Mouse (Mus musculus): Measurements from ENCODE around the gene Kcnh1. TPM values are rescaled to one million over a fixed set of nuclear protein-coding genes. Genes with fewer than 3 reads are reported as not detected.

Gene Kcnh1
- polyA plus RNA-seq, 1 experiment from 2014 or later: 0.40 TPM

DNA sequence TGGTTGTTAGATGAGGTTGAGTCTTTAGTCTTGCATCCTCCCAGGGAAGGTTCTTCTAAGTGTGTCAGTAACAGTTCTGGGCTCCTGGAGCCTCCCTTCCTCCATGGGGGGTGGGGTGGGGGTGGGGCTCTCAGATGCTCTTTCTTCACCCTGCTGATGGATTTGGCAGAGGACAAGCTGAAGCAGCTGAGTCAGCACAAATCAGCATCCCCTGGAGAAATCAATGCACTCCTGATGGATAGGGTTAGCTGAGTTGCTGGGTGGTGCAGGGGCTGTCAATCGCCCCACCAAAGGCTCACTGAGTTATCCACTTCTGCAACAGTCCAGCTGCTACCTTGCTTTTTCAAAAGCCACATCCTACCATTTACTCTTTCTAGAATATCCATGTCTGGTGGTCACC is 329.1 kb downstream of the Kcnh1 start:
- DNase-seq (ENCODE audit: low spot score): no peak
- H3K4me2 ChIP-seq (replicated peaks; ENCODE audit: low read depth, low read length): no peak overlapping the region
- no peak overlapping the region for H3K9ac ChIP-seq (ENCODE audit: low read depth, low read length)
- H3K27me3 ChIP-seq (ENCODE audit: control insufficient read depth, insufficient read depth, low read length): no peaks in the 10 kb centered on the region
- H3K36me3 ChIP-seq (ENCODE audit: control insufficient read depth, insufficient read depth, low read length): no peaks in the 10 kb centered on the region
- H3K4me3 ChIP-seq (ENCODE audit: low read depth, low read length): no peak overlapping the region
- no peaks in the 10 kb centered on the region for H3K9me3 ChIP-seq (ENCODE audit: control insufficient read depth, low read length)
- peaks cover 6% of the 10 kb centered on the region; the same call in 1 of the 2 replicates for H3K4me1 ChIP-seq (replicated peaks; ENCODE audit: control insufficient read depth, insufficient read depth, low read length)
- 62% methylated on average over 1 of the region's 1 CpGs for WGBS
- H3K27ac ChIP-seq (ENCODE audit: low read depth, low read length): no peak overlapping the region
- ATAC-seq (ENCODE audit: low FRiP score): no peak

DNA sequence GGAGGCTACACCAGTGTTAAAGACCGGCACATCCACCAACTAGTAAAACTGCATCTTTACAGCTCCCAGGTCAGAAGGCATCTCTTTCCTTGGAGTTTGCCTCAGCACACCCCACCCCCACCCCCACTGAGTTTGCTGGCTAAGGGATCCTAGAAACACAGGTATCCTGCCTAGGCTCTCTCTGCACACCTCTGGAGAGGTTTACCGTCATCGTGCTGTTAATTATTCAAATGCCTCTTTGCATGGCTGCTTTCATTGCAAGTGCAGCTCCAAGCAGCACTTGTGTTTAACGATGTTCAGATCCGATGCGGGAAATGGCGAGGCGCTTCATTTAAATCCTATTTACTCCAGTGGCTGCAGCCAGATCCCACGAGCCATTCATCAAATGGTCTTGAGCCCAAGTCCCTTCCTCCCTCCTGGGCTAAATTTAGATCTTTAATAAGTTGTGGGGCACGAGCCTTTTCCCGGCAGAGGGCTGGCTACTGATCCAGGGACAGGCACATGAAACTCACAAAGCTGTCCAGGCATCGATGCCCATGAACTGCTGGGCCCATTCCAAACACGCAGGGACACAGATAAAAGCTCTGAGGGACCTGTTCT is 330.4 kb downstream of the Kcnh1 start:
- no peak overlapping the region for H3K4me2 ChIP-seq (replicated peaks; ENCODE audit: low read depth, low read length)
- H3K9me3 ChIP-seq (ENCODE audit: control insufficient read depth, low read length): no peaks in the 10 kb centered on the region
- H3K36me3 ChIP-seq (ENCODE audit: control insufficient read depth, insufficient read depth, low read length): no peaks in the 10 kb centered on the region
- H3K9ac ChIP-seq (ENCODE audit: low read depth, low read length): no peak overlapping the region
- peaks cover 6% of the 10 kb centered on the region; the same call in 1 of the 2 replicates for H3K4me1 ChIP-seq (replicated peaks; ENCODE audit: control insufficient read depth, insufficient read depth, low read length)
- H3K4me3 ChIP-seq (ENCODE audit: low read depth, low read length): no peak overlapping the region
- H3K27me3 ChIP-seq (ENCODE audit: control insufficient read depth, insufficient read depth, low read length): no peaks in the 10 kb centered on the region
- DNase-seq (ENCODE audit: low spot score) (no peak), ATAC-seq (ENCODE audit: low FRiP score) (no peak)
- H3K27ac ChIP-seq (ENCODE audit: low read depth, low read length): no peak overlapping the region
- WGBS: 57% methylated on average over 13 of the region's 13 CpGs

GRCm38 (mm10) chr1:192522376-192523178 is 332.0 kb downstream of the Kcnh1 start:
- ATAC-seq (ENCODE audit: low FRiP score) (0 out of 2 replicates have a peak, but pooled peaks have one; percentile 13), DNase-seq (ENCODE audit: low spot score) (no peak)
- no peak overlapping the region for H3K4me2 ChIP-seq (replicated peaks; ENCODE audit: low read depth, low read length)
- no peaks in the 10 kb centered on the region for H3K9me3 ChIP-seq (ENCODE audit: control insufficient read depth, low read length)
- WGBS: 42% methylated on average over 12 of the region's 12 CpGs
- no peak overlapping the region for H3K4me3 ChIP-seq (ENCODE audit: low read depth, low read length)
- H3K27ac ChIP-seq (ENCODE audit: low read depth, low read length): no peak overlapping the region
- 0 out of 2 replicates have a peak overlapping the region, but pooled peaks have one; percentile 12 for H3K9ac ChIP-seq (ENCODE audit: low read depth, low read length)
- no peaks in the 10 kb centered on the region for H3K36me3 ChIP-seq (ENCODE audit: control insufficient read depth, insufficient read depth, low read length)
- H3K4me1 ChIP-seq (replicated peaks; ENCODE audit: control insufficient read depth, insufficient read depth, low read length): peaks cover 6% of the 10 kb centered on the region; the same call in 1 of the 2 replicates
- no peaks in the 10 kb centered on the region for H3K27me3 ChIP-seq (ENCODE audit: control insufficient read depth, insufficient read depth, low read length)

GRCm38 (mm10) chr1:192525711-192526350 is 335.3 kb downstream of the Kcnh1 start:
- peaks cover 6% of the 10 kb centered on the region; the same call in 1 of the 2 replicates for H3K4me1 ChIP-seq (replicated peaks; ENCODE audit: control insufficient read depth, insufficient read depth, low read length)
- H3K27ac ChIP-seq (ENCODE audit: low read depth, low read length): no peak overlapping the region
- ATAC-seq (ENCODE audit: low FRiP score) (no peak), DNase-seq (ENCODE audit: low spot score) (no peak)
- no peak overlapping the region for H3K4me2 ChIP-seq (replicated peaks; ENCODE audit: low read depth, low read length)
- H3K9me3 ChIP-seq (ENCODE audit: control insufficient read depth, low read length): no peaks in the 10 kb centered on the region
- WGBS: 71% methylated on average over 14 of the region's 14 CpGs
- H3K27me3 ChIP-seq (ENCODE audit: control insufficient read depth, insufficient read depth, low read length): no peaks in the 10 kb centered on the region
- H3K36me3 ChIP-seq (ENCODE audit: control insufficient read depth, insufficient read depth, low read length): no peaks in the 10 kb centered on the region
- no peak overlapping the region for H3K9ac ChIP-seq (ENCODE audit: low read depth, low read length)
- H3K4me3 ChIP-seq (ENCODE audit: low read depth, low read length): no peak overlapping the region

DNA sequence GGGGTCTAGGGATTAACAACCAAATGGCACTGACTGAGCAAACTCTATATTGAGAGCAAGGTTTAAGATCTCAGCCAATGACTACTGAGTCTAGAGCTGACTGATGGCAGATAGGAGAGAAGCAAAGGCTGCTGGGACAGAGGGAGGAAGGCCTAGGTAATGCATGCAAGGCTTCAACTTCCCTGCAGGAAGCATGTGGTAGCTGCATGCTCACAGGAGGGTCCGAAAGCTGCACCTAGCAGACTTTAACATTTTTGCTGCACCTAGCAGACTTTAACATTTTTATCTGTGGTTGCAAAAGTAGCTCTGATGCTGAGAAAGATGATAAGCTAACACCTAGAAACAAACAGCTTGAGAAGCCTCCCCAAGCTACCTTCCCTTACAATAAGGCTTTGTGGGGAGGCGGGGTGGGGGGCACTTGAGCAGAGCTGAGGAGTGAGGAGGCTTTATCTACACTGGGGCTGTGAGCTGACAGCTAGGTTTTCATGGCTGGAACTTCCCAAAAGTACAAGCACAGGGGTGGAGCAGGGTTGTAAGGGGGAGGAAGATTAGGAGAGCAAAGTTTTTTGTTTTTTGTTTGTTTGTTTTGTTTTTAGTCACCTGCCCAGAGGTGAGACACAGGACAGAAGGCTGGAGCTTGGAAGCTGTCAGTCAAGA is 341.0 kb downstream of the Kcnh1 start:
- Histone ChIP-seq H3K9ac (ENCODE audit: low read depth, low read length) (no peak overlapping the region), H3K36me3 (ENCODE audit: control insufficient read depth, insufficient read depth, low read length) (no peaks in the 10 kb centered on the region), H3K4me2 (replicated peaks; ENCODE audit: low read depth, low read length) (no peak overlapping the region), H3K9me3 (ENCODE audit: control insufficient read depth, low read length) (no peaks in the 10 kb centered on the region), H3K27ac (ENCODE audit: low read depth, low read length) (no peak overlapping the region), H3K27me3 (ENCODE audit: control insufficient read depth, insufficient read depth, low read length) (no peaks in the 10 kb centered on the region), H3K4me1 (replicated peaks; ENCODE audit: control insufficient read depth, insufficient read depth, low read length) (no peaks in the 10 kb centered on the region), H3K4me3 (ENCODE audit: low read depth, low read length) (no peak overlapping the region)
- 68% methylated on average over 2 of the region's 2 CpGs for WGBS
- ATAC-seq (ENCODE audit: low FRiP score) (no peak), DNase-seq (ENCODE audit: low spot score) (no peak)

GRCm38 (mm10) chr1:192532212-192532611 is 341.6 kb downstream of the Kcnh1 start:
- H3K4me2 ChIP-seq (replicated peaks; ENCODE audit: low read depth, low read length): no peak overlapping the region
- H3K4me1 ChIP-seq (replicated peaks; ENCODE audit: control insufficient read depth, insufficient read depth, low read length): no peaks in the 10 kb centered on the region
- H3K27ac ChIP-seq (ENCODE audit: low read depth, low read length): no peak overlapping the region
- H3K36me3 ChIP-seq (ENCODE audit: control insufficient read depth, insufficient read depth, low read length): no peaks in the 10 kb centered on the region
- no peaks in the 10 kb centered on the region for H3K9me3 ChIP-seq (ENCODE audit: control insufficient read depth, low read length)
- no peak overlapping the region for H3K4me3 ChIP-seq (ENCODE audit: low read depth, low read length)
- WGBS: 70% methylated on average over 2 of the region's 2 CpGs
- DNase-seq (ENCODE audit: low spot score) (no peak), ATAC-seq (ENCODE audit: low FRiP score) (no peak)
- H3K27me3 ChIP-seq (ENCODE audit: control insufficient read depth, insufficient read depth, low read length): no peaks in the 10 kb centered on the region
- no peak overlapping the region for H3K9ac ChIP-seq (ENCODE audit: low read depth, low read length)

DNA sequence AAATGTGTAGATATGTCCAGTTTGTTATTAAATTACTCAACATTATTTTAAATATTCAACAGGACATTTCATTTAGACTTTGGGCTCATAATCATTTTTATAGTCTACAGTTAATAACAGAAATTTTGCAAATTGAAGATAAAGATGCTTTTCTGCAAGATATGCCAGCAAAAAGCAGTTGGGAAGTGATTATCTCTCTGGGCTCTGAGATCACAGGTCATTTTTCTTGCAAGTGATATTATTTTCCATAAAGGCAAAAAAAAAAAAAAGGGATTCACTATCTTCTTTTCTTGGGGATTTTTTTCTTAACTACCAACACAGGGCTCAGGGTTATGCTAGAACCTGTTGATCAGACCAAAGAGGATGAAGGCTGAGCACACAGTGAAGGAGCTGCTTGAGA is 342.4 kb downstream of the Kcnh1 start:
- no peaks in the 10 kb centered on the region for H3K27me3 ChIP-seq (ENCODE audit: control insufficient read depth, insufficient read depth, low read length)
- H3K27ac ChIP-seq (ENCODE audit: low read depth, low read length): no peak overlapping the region
- no peaks in the 10 kb centered on the region for H3K4me1 ChIP-seq (replicated peaks; ENCODE audit: control insufficient read depth, insufficient read depth, low read length)
- no peak overlapping the region for H3K4me3 ChIP-seq (ENCODE audit: low read depth, low read length)
- no peak overlapping the region for H3K4me2 ChIP-seq (replicated peaks; ENCODE audit: low read depth, low read length)
- ATAC-seq (ENCODE audit: low FRiP score): no peak
- DNase-seq (ENCODE audit: low spot score): no peak
- no peaks in the 10 kb centered on the region for H3K9me3 ChIP-seq (ENCODE audit: control insufficient read depth, low read length)
- no peak overlapping the region for H3K9ac ChIP-seq (ENCODE audit: low read depth, low read length)
- H3K36me3 ChIP-seq (ENCODE audit: control insufficient read depth, insufficient read depth, low read length): no peaks in the 10 kb centered on the region

DNA sequence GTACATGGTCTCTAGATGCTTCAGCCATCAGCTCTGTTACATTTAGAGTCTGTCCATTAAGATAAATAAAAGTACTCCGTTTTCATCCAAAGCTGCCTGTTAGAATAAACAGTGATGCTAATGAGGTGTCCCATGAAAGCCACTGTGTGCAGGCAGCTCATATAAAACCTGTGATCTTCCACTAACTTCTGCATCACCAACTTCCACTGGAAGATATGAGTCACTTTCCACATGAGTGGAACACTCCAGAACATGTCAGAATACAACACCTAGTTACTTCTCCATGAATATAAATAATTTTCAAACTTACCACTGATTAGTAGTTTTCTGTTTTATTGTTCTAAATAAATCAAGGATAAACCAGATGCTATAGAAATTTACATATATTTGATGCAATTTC is 345.9 kb downstream of the Kcnh1 start:
- ATAC-seq (ENCODE audit: low FRiP score): no peak
- H3K4me1 ChIP-seq (replicated peaks; ENCODE audit: control insufficient read depth, insufficient read depth, low read length): no peaks in the 10 kb centered on the region
- H3K4me3 ChIP-seq (ENCODE audit: low read depth, low read length): no peak overlapping the region

More for the DNA sequence above, 345.9 kb downstream of the Kcnh1 start:
- no peaks in the 10 kb centered on the region for H3K9me3 ChIP-seq (ENCODE audit: control insufficient read depth, low read length)
- DNase-seq (ENCODE audit: low spot score): no peak
- WGBS: 61% methylated on average over 1 of the region's 1 CpGs
- H3K27me3 ChIP-seq (ENCODE audit: control insufficient read depth, insufficient read depth, low read length): no peaks in the 10 kb centered on the region
- no peaks in the 10 kb centered on the region for H3K36me3 ChIP-seq (ENCODE audit: control insufficient read depth, insufficient read depth, low read length)
- no peak overlapping the region for H3K4me2 ChIP-seq (replicated peaks; ENCODE audit: low read depth, low read length)
- H3K9ac ChIP-seq (ENCODE audit: low read depth, low read length): no peak overlapping the region
- no peak overlapping the region for H3K27ac ChIP-seq (ENCODE audit: low read depth, low read length)

All from hindbrain, embryonic 11.5 days (tissue).